Mouse (Mus musculus) liver, embryonic 11.5 days (tissue): ENCODE data around the gene Eml1. TPM values are rescaled to one million over a fixed set of nuclear protein-coding genes. Genes with fewer than 3 reads are reported as not detected.

Source experiments
- ATAC-seq: fragments of 200-750 bp; cut with Nextera tagmentation; replicated peaks from 2 replicates; pipeline ENCODE4 v1.8.0; 2017; ENCODE audit warnings: moderate number of reproducible peaks, mild to moderate bottlenecking, moderate TSS enrichment, moderate library complexity; ENCODE audit not compliant: low FRiP score
- DNase-seq: peaks from one replicate; pipeline ENCODE4 v3.0.0-alpha.2; 2017; ENCODE audit warnings: low spot score
- H3K27ac ChIP-seq: fragments of 300-500 bp; sonication (generic); 2 replicates; pipeline ENCODE4 v1.5.1; 2014; ENCODE audit warnings: mild to moderate bottlenecking, low read depth, low read length, control low read depth
- H3K27me3 ChIP-seq: fragments of 300-500 bp; sonication (generic); replicated peaks from 2 replicates; pipeline ENCODE4 v1.6.1; 2014; ENCODE audit warnings: low read length, mixed read lengths; ENCODE audit not compliant: control insufficient read depth, insufficient read depth
- H3K36me3 ChIP-seq: fragments of 300-500 bp; sonication (generic); 2 replicates; pipeline ENCODE4 v1.6.1; 2014; ENCODE audit warnings: mild to moderate bottlenecking, low read length, moderate library complexity, mixed read lengths; ENCODE audit not compliant: control insufficient read depth, insufficient read depth
- H3K4me1 ChIP-seq: fragments of 300-500 bp; sonication (generic); replicated peaks from 2 replicates; pipeline ENCODE4 v1.6.1; 2014; ENCODE audit warnings: low read length, mixed read lengths; ENCODE audit not compliant: control insufficient read depth, insufficient read depth
- H3K4me2 ChIP-seq: fragments of 300-500 bp; sonication (generic); 2 replicates; pipeline ENCODE4 v1.6.1; 2014; ENCODE audit warnings: mild to moderate bottlenecking, control low read depth, moderate library complexity
- H3K4me3 ChIP-seq: fragments of 300-500 bp; sonication (generic); 2 replicates; pipeline ENCODE4 v1.5.1; 2014; ENCODE audit warnings: low read depth, low read length, control low read depth
- H3K9ac ChIP-seq: fragments of 300-500 bp; sonication (generic); 2 replicates; pipeline ENCODE4 v1.6.1; 2014; ENCODE audit warnings: low read depth, low read length, control low read depth
- H3K9me3 ChIP-seq: fragments of 300-500 bp; sonication (generic); 2 replicates; pipeline ENCODE4 v1.6.1; 2016; ENCODE audit warnings: low read length, inconsistent platforms, mixed read lengths; ENCODE audit not compliant: control insufficient read depth
- WGBS: fragments of 180-500 bp; shearing (Covaris S2); extraction: QIAGEN DNeasy Blood & Tissue Kit; methylation state at CpG from one replicate; pipeline ENCODE4 v1.1.7; 2014; 5-methylcytosine and 5-hydroxymethylcytosine counted together
- polyA plus RNA-seq: library from polyadenylated mRNA; unstranded; fragments of >200 nt; fragmentation: Nextera tagmentation; extraction: Ambion mirVana; gene quantifications from 2 replicates; pipeline ENCODE4 v1.2.1, GENCODE M21; 2014

The Eml1 gene
- polyA plus RNA-seq, 1 experiment from 2014 or later: 14.8 TPM

DNA sequence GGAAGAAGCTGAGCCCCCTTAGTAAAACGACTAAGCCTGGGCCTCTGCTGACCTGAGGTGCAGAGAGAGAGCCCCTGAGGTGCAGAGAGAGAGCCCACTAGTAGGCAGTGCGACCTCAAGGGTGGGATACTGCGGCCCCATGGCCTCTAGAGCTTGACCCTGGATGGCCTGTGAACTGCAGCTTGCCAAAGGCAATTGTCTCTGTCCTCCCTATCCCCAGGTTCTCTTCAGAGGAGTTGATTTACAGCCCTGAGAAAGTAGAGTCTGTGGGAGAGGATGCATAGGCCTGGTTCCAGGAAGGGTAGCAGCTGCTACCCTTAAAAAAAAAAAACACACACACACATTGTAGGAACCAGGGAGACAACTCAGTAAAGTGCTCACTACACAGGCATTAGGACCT is 19.0 kb downstream of the Eml1 start:
- no peak for DNase-seq
- H3K27ac ChIP-seq: no peak overlapping the region
- H3K9ac ChIP-seq: no peak overlapping the region
- no peak for ATAC-seq
- H3K9me3 ChIP-seq: no peaks in the 10 kb centered on the region
- no peaks in the 10 kb centered on the region for H3K27me3 ChIP-seq
- 59% methylated on average over 3 of the region's 3 CpGs for WGBS
- H3K4me2 ChIP-seq: no peak overlapping the region
- no peaks in the 10 kb centered on the region for H3K36me3 ChIP-seq
- no peaks in the 10 kb centered on the region for H3K4me1 ChIP-seq
- H3K4me3 ChIP-seq: no peak overlapping the region

DNA sequence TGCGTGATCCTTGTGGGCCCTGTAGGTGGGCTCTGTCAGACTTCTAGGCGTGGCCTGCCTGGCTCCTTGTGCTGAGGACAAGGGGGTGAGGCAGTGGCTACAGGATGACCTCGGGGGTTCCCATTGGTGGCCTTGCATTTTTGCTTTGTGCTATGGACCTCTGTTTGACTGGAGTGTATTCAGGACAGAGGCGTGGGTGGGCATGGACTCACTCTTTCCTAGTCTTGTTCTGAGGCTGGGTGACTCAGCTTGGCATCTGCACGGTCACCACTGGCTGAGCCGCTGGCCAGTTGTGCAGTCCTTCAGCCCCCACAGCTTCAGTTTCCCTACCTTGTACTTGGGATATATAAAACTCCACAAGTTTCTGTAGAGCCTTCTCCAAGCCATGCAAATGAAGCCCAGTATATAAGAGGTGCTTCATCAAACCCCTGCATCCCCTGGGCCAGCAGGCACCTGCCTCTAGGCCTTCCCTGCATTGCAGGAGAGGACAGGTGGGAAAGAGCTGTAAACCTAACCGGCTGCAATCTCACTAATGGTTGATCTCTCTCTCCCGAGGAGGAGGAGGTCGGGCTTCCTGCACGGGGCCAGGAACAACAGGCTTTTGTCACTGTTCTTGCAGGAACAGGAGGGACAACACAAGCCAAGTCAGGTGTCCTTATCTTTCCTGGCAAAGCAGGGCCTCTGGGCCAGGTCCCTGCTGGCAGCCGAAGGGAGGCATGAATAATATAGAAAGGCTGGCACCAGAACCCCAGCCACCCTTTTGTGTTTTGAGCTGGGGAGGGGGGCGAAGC is 21.7 kb downstream of the Eml1 start:
- no peak for DNase-seq
- no peak overlapping the region for H3K4me2 ChIP-seq
- no peak overlapping the region for H3K27ac ChIP-seq
- WGBS: 69% methylated on average over 12 of the region's 12 CpGs
- H3K4me3 ChIP-seq: no peak overlapping the region
- no peak overlapping the region for H3K9ac ChIP-seq
- ATAC-seq: no peak
- H3K4me1 ChIP-seq: no peaks in the 10 kb centered on the region
- H3K27me3 ChIP-seq: no peaks in the 10 kb centered on the region
- no peaks in the 10 kb centered on the region for H3K36me3 ChIP-seq
- no peaks in the 10 kb centered on the region for H3K9me3 ChIP-seq

DNA sequence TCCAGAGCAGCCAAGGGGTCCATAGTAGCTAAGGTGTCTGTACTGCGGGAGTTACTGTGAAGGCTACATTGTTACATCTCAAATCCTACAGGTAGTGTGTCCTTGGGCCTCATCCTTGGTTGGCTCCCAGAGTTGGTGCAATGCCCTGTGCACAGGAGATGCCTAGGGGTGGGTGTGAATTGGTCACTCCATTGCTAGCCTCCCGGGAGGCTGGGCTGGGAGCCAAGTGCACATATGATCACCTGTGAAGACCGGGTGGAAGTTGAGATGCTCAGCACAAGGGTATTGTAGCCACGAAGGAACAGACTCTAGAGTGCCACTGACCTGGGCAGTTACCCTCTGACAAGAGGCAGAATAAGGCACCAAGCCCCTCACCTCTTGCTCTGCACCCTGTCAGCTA is 22.3 kb downstream of the Eml1 start:
- no peak overlapping the region for H3K4me3 ChIP-seq
- no peak overlapping the region for H3K4me2 ChIP-seq
- no peaks in the 10 kb centered on the region for H3K9me3 ChIP-seq
- H3K27ac ChIP-seq: no peak overlapping the region
- no peaks in the 10 kb centered on the region for H3K27me3 ChIP-seq
- 86% methylated on average over 4 of the region's 4 CpGs for WGBS
- no peak overlapping the region for H3K9ac ChIP-seq
- ATAC-seq (no peak), DNase-seq (no peak)
- H3K4me1 ChIP-seq: no peaks in the 10 kb centered on the region
- H3K36me3 ChIP-seq: no peaks in the 10 kb centered on the region

DNA sequence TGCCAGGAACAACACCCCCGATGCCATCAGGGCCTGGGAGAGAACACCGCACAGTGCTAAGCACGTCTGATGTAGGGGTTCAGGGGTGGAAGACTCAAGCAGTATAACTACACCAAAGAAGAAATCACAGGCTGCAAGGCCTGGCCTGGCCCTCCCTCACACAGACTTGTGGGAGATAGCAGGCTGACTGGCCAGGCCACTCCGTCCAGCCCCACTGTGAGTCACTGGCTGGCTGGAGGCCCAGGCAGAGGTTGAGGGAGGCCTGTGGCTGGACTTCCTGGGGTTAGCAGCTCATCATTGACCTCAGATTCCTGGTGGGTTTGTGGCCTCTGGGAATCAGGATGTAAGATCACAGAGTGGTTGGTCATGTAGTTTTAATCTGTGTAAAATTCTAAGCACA is 22.9 kb downstream of the Eml1 start:
- Histone ChIP-seq H3K4me1 (no peaks in the 10 kb centered on the region), H3K36me3 (no peaks in the 10 kb centered on the region), H3K27me3 (no peaks in the 10 kb centered on the region), H3K27ac (no peak overlapping the region), H3K4me3 (no peak overlapping the region), H3K9me3 (no peaks in the 10 kb centered on the region), H3K4me2 (no peak overlapping the region), H3K9ac (no peak overlapping the region)
- 74% methylated on average over 4 of the region's 4 CpGs for WGBS
- DNase-seq (no peak), ATAC-seq (no peak; the same call in 1 of the 2 replicates)

DNA sequence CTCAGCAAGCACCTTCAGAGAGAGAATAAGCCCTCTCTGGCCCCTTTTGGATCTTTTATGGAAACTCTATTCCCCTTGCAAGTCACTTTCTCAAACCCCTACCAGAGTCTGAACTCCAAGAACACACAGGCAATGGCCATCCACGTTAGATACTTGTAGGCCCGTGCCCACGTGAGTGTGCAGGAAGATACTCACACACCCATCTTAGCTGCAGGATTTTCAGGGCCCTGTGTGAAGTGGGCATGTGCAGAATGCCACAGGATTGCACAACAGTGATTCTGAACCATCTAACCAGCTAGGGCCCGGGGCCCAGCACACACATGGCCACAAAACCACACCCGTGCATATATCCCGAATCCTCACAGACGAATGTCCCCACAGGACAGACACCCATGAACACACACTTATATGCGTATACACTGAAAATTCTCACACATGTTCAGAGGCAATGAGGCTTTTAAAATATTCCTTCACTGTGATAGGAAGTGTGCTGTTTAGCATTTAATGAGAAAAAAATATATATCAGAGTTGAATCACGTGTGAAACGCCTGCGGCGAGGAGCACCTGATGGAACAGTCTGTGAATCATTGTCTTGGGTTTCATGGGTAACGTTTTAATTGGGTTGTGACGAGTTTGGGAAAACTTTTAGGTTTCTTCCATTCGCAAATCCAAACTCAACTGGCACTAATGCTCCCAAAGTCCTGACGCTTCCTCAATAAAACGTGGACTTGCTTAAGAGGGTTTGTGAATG is 24.0 kb downstream of the Eml1 start:
- Histone ChIP-seq H3K4me1 (no peaks in the 10 kb centered on the region), H3K9me3 (no peaks in the 10 kb centered on the region), H3K9ac (no peak overlapping the region), H3K4me3 (no peak overlapping the region), H3K4me2 (no peak overlapping the region), H3K27me3 (no peaks in the 10 kb centered on the region), H3K36me3 (no peaks in the 10 kb centered on the region), H3K27ac (no peak overlapping the region)
- WGBS: 83% methylated on average over 17 of the region's 17 CpGs
- DNase-seq (no peak), ATAC-seq (no peak)

DNA sequence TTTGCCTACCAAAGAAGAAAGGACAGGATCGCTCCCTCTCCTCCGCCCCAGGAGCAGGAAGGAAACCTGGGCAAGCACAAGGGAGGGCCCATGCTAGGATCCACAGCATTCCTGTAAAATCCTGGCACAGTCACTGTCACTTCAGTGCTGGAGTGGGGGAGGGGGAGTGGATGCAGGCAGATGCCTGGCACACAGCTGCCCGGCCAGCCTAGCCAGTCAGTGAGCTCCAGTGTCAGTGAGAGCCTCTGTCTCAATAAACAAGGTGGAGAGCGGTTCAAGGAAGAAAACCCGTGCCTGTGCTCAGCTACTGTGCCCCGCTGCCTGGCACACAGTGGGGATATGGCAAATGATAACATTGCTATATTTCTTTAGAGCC is 24.5 kb downstream of the Eml1 start:
- Histone ChIP-seq H3K4me1 (no peaks in the 10 kb centered on the region), H3K27me3 (no peaks in the 10 kb centered on the region), H3K4me3 (no peak overlapping the region), H3K27ac (no peak overlapping the region), H3K9me3 (no peaks in the 10 kb centered on the region), H3K4me2 (no peak overlapping the region), H3K36me3 (no peaks in the 10 kb centered on the region), H3K9ac (no peak overlapping the region)
- no peak for ATAC-seq
- DNase-seq: no peak
- WGBS: 76% methylated on average over 6 of the region's 6 CpGs

DNA sequence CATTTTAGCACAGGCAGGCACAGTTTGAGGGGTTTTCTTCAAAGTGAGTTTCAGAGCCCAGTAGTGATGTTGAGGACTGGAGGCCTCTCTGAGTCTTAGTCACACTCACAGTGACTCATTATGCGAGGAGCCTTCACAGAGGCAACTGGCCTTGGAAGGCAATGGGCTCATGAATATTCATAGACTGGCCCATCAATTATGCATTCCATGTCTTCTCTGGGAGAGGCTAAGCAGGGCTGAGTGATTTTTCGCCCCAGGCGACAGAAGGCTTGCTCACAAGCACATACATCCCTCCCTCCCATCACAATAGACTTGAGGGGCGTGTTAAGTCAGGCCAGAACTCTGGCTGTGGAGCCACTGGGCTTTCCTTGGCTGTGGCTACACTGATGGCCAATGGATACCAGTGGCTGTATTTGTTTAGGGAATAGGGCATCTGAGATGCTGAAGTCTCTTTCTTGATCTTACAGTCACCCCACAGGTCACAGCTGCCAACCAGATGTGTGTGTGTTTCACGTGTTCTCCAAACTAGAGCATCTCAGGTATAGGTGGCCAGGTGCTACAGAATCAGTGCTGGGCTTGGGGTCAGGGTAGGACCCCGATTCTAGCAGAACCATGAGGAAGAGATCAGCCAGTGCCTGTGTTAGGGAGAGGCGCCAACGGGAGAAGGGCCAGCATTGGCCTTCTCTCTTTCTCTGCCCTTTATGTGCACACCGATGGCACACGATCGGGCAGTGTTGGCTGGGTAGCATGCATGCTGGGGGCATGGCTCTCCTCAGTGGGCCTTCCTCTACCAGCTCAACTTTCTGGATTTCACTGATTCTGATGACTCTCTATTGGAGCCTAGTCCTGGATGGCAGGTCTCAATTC is 25.6 kb downstream of the Eml1 start:
- H3K9me3 ChIP-seq: no peaks in the 10 kb centered on the region
- no peak overlapping the region for H3K4me3 ChIP-seq
- no peak for ATAC-seq
- H3K27ac ChIP-seq: no peak overlapping the region
- no peaks in the 10 kb centered on the region for H3K36me3 ChIP-seq
- DNase-seq: no peak
- H3K4me1 ChIP-seq: no peaks in the 10 kb centered on the region
- H3K27me3 ChIP-seq: no peaks in the 10 kb centered on the region
- 77% methylated on average over 11 of the region's 11 CpGs for WGBS
- H3K9ac ChIP-seq: no peak overlapping the region
- H3K4me2 ChIP-seq: no peak overlapping the region

DNA sequence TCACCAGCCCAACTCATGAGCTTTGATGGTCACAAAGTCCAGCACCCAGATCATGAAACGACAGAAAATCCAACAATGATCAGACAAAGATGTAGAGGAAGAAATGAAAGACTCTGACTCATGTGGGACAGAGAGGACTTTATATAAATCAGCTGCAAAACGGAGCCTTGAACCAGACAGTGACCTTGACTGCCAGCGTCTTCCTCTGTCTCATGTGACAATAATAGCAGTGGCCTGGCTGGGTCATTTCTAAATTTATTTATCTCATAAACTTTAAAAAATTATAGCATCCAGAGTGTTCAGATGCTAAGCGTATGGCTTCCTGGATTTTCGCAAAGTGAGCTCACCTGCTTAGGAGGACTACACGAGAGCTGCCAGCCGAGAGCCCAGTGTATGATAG is 27.9 kb downstream of the Eml1 start:
- Histone ChIP-seq H3K27me3 (no peaks in the 10 kb centered on the region), H3K27ac (no peak overlapping the region), H3K9ac (no peak overlapping the region), H3K36me3 (no peaks in the 10 kb centered on the region), H3K9me3 (no peaks in the 10 kb centered on the region), H3K4me2 (no peak overlapping the region), H3K4me3 (no peak overlapping the region), H3K4me1 (no peaks in the 10 kb centered on the region)
- no peak for ATAC-seq
- no peak for DNase-seq
- WGBS: 82% methylated on average over 7 of the region's 7 CpGs
